18 mouse cellular contexts compared by ENCODE assay signal in genomic region chr15:88830696-88831095, GRCm38 (mm10). TPM values are rescaled to one million over a fixed set of nuclear protein-coding genes. Genes with fewer than 3 reads are reported as not detected.
A peak's percentile ranks its signal among the peaks of the same experiment; 100 is the strongest.
DNase-seq lines count a peak whose midpoint lies in the region; ATAC-seq lines count a peak whose summit lies in the region.
"Had no signal": no experiment of that assay in that cellular context is flagged by ENCODE, and none has a peak within 500 bp of the region (broad histone marks: within the 10 kb centered on the region; RNA-seq: fewer than 3 reads in every experiment).

No protein-coding gene starts in this region.

- no peak for ATAC-seq in kidney, embryonic 15.5 days (replicated peaks; ENCODE audit: low FRiP score)
- ATAC-seq in forebrain, embryonic 13.5 days: no peak
- ATAC-seq: CD4-positive, CD25-positive, alpha-beta regulatory T cell, adult 4 months; forebrain, embryonic 15.5 days had no signal

- H3K4me1 ChIP-seq in kidney, embryonic 15.5 days: peaks cover 27% of the 10 kb centered on the region
- 0 out of 2 replicates have a peak, but pooled peaks cover 4% of the 10 kb centered on the region for H3K4me1 ChIP-seq in forebrain, embryonic 13.5 days
- H3K4me1 ChIP-seq: hindbrain, embryonic 15.5 days had no signal

- no peak overlapping the region for H3K4me3 ChIP-seq in kidney, embryonic 15.5 days (replicated peaks)
- H3K4me3 ChIP-seq in forebrain, embryonic 13.5 days: no peak overlapping the region
- H3K4me3 ChIP-seq: embryonic facial prominence, embryonic 15.5 days; forebrain, embryonic 15.5 days; hindbrain, embryonic 15.5 days; left cerebral cortex, adult 2 months; limb, embryonic 15.5 days; midbrain, embryonic 10.5 days had no signal

- peak overlapping the region; percentile 77 for H3K27ac ChIP-seq in kidney, embryonic 15.5 days
- no peak overlapping the region for H3K27ac ChIP-seq in forebrain, embryonic 13.5 days
- H3K27ac ChIP-seq: embryonic facial prominence, embryonic 15.5 days; forebrain, embryonic 15.5 days; hindbrain, embryonic 15.5 days; left cerebral cortex, adult 2 months; limb, embryonic 15.5 days; midbrain, embryonic 10.5 days had no signal

- no peak overlapping the region for H3K4me2 ChIP-seq in kidney, embryonic 15.5 days
- no peak overlapping the region for H3K4me2 ChIP-seq in forebrain, embryonic 13.5 days
- H3K4me2 ChIP-seq: embryonic facial prominence, embryonic 15.5 days; forebrain, embryonic 15.5 days; hindbrain, embryonic 15.5 days; limb, embryonic 15.5 days had no signal

- no peaks in the 10 kb centered on the region for H3K9me3 ChIP-seq in kidney, embryonic 15.5 days (replicated peaks)
- H3K9me3 ChIP-seq in forebrain, embryonic 13.5 days (replicated peaks): no peaks in the 10 kb centered on the region
- H3K9me3 ChIP-seq: embryonic facial prominence, embryonic 15.5 days; forebrain, embryonic 15.5 days; hindbrain, embryonic 15.5 days; limb, embryonic 15.5 days; midbrain, embryonic 10.5 days had no signal

- H3K27me3 ChIP-seq in kidney, embryonic 15.5 days: no peaks in the 10 kb centered on the region
- H3K27me3 ChIP-seq in forebrain, embryonic 13.5 days: no peaks in the 10 kb centered on the region
- H3K27me3 ChIP-seq: embryonic facial prominence, embryonic 15.5 days; forebrain, embryonic 15.5 days; hindbrain, embryonic 15.5 days; limb, embryonic 15.5 days had no signal

- peaks cover 20% of the 10 kb centered on the region for H3K36me3 ChIP-seq in kidney, embryonic 15.5 days
- peaks cover 22% of the 10 kb centered on the region for H3K36me3 ChIP-seq in forebrain, embryonic 13.5 days (ENCODE audit: poor library complexity, severe bottlenecking)

- WGBS in kidney, embryonic 15.5 days: 69% methylated on average over 5 of the region's 5 CpGs
- WGBS in forebrain, embryonic 13.5 days: 86% methylated on average over 5 of the region's 5 CpGs

- peak; percentile 33 for DNase-seq in cerebellum, adult 9-11 months
- no peak for DNase-seq in cerebellum, adult 18-20 months
- peak; percentile 60 for DNase-seq in kidney, adult 18-20 months
- DNase-seq in kidney, postnatal 4 days: no peak
- DNase-seq in layer of hippocampus, adult 9-10 months (ENCODE audit: low spot score): no peak
- DNase-seq: cerebellum, adult 2 months; gastrocnemius, postnatal 14 days; thymus, adult 18-20 months; thymus, postnatal 36 days had no signal

- H3K9ac ChIP-seq in kidney, embryonic 15.5 days: no peak overlapping the region
- no peak overlapping the region for H3K9ac ChIP-seq in forebrain, embryonic 13.5 days
- H3K9ac ChIP-seq: embryonic facial prominence, embryonic 15.5 days; forebrain, embryonic 15.5 days; hindbrain, embryonic 15.5 days; limb, embryonic 15.5 days had no signal

RNA-seq across cellular contexts. Expression of gene Creld2, which starts 11.2 kb away (rescaled TPM):
- 101 and 104 TPM in 2 replicates for polyA plus RNA-seq in kidney, embryonic 15.5 days (2015; fragmentation: Nextera tagmentation; extraction: Ambion mirVana)
- polyA plus RNA-seq in forebrain, embryonic 13.5 days (2015; fragmentation: Nextera tagmentation; extraction: Ambion mirVana): 62.2 and 63.6 TPM in 2 replicates

RNA-seq across cellular contexts. Expression of gene Alg12, which starts 11.6 kb away (rescaled TPM):
- polyA plus RNA-seq in kidney, embryonic 15.5 days (2015; fragmentation: Nextera tagmentation; extraction: Ambion mirVana): 12.2 and 14.3 TPM in 2 replicates
- polyA plus RNA-seq in forebrain, embryonic 13.5 days (2015; fragmentation: Nextera tagmentation; extraction: Ambion mirVana): 7.6 and 9.5 TPM in 2 replicates

RNA-seq across cellular contexts. Expression of gene Pim3, which starts 31.3 kb away (rescaled TPM):
- 50.4 and 54.6 TPM in 2 replicates for polyA plus RNA-seq in kidney, embryonic 15.5 days (2015; fragmentation: Nextera tagmentation; extraction: Ambion mirVana)
- 42.7 and 49.4 TPM in 2 replicates for polyA plus RNA-seq in forebrain, embryonic 13.5 days (2015; fragmentation: Nextera tagmentation; extraction: Ambion mirVana)

Comparison
In these comparisons a context has a peak if more than half of its experiments do, and no peak if none do; other contexts are left out.
1. DNase-seq: peak in cerebellum, adult 9-11 months (single experiment) and kidney, adult 18-20 months (single experiment); none in cerebellum, adult 18-20 months (0 of 2), kidney, postnatal 4 days (0 of 2) and layer of hippocampus, adult 9-10 months (single experiment).